Mouse (Mus musculus) lung, postnatal 36 days (tissue): ENCODE results near the gene Ncapg2.

ENCODE experiments used
- DNase-seq: peaks from one replicate; pipeline ENCODE4 v3.0.0; 2022; ENCODE audit warnings: mixed read lengths

Ncapg2 gene

DNA sequence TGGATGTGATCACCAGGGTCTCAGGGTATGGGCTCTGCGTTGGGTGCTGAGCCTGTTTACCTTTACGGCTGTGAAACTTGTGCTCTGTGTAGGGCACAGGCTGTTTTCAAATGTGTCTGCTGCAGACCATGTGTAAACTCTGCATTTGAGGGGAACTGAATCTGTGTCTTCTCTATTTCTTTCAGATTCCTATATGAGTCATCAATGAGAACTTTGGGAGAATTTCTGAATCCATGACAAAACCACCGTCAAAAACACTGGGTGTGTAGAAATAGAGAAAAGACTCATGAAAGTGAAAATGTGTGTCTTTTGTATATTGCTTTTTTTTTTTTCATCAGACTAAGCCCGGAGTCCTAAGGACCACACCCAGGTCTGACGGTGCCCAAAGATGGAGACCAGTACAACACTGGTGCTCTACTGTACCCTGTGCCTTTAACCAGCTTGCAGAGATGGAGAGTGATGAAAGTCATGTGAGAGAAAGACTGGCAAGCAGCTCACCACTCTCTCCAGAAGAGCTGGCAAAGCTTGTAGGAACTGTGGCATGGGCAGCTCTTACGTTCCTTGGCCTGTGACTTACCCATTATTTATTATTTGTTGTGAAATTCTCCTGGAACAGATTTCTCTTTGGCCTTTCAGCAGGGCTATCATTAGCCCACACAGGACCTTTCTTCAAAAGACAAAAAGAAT is 55.3 kb downstream of the Ncapg2 start:
- DNase-seq, result no peak

DNA sequence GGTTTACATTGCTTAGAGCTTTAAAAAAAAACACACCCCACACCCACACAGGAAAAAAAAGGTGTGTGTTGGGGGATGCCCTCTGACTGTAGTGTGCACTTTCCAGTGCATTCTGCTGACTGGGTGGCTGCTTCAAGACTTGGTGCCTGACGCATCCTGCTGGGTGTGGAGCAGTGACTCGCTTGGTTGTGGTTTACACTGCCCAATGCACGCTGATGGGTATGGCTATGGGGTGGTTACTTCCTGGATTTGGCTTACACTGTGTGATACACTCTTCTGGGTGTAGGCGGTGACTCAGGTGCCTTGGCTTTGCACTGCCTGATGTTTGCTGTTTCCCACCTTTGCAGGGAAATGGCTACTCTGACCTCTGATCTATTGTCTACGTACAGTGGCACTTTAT is 61.8 kb downstream of the Ncapg2 start:
- no peak for DNase-seq

DNA sequence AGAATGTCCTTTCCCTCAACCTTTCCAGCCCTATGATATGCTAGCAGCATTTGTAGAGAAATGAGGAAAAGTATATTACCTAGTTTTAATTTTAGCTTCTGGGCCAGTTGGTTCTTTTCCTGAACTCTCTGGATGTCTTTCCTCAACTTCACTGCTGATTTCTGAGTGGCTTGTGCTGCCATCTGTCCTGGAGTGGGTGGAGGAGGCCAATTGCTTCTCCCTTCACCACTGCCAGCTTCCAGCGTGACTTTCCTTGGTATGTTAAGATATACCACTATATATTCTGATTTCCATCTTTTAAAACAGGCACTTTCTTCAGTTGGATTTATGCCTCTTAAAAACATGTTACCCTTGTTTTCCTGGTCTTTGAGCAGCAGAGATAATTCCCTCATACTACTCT is 63.1 kb downstream of the Ncapg2 start:
- DNase-seq, result no peak

DNA sequence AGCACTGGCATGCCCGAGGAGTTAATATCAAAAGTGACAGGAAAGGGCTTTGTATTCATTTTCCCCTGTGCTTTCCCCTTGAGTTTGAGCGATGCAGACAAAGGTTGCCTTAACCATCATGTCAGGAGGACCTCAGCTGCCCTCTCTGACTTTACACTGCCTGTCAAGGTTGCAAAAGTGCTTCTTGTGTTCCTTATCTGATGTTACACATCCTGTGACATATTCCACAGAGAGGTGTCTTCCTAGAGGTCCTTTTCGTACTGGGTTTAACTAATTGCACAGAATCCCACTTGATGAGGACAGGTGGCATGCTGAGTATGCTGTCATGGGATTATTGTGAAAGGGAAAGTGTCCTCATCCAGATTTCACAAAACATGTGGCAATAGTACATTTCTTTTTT is 63.9 kb downstream of the Ncapg2 start:
- no peak for DNase-seq

DNA sequence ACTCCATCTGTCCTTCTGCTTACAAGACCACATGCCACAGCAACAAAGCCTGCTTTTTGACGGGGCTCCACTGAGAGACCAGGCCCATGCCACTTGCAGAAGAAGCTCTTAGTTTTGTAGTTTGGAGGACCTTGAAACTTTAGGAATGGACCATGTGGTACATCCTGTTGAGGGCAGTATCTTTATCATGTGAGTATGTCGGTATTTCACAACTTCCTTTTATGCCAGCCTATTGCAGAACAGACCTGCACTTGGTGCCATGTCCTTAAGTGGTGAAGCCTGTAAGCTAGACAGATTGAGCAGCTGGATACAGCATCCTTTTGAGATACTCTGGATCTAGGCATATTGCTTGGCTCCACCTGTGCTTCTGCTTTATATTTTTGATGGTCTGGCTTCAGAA is 68.1 kb downstream of the Ncapg2 start:
- no peak for DNase-seq

DNA sequence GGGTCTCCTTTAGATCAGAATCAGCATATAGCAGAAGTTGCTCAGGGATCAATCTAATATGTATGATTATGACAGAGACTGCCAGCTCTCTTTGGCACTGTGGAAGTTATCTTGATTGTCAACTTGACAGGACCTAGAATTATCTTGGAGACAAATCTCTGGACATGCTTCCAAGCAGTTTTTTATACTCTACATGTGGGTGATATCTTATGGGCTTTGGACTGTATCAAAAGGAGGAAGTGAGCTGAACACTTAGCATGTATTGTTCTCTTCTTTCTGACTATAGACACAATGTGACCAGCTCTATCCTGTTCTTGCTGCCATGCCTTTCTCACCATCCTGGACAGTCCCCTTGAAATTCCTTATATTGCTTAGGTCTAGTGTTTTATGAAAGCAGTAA is 68.6 kb downstream of the Ncapg2 start:
- DNase-seq, result no peak

DNA sequence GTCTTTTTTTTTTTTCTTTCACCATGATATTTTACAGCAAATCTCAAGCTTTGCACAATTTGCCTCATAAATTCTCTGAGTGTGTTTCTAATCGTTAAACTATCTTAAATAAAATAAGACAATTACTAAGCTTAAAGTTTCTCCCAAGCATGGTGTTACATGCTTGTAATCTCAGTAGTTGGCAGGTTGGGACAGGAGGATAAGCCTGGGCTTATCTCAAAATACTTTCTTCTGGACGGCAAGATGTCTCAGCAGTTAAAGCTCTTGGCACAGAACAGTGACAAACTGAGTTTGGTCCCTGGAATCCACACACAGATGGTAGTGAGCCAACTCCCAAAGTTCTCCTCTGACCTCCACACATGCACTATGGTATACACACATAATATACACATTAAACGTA is 69.5 kb downstream of the Ncapg2 start:
- DNase-seq, result no peak

DNA sequence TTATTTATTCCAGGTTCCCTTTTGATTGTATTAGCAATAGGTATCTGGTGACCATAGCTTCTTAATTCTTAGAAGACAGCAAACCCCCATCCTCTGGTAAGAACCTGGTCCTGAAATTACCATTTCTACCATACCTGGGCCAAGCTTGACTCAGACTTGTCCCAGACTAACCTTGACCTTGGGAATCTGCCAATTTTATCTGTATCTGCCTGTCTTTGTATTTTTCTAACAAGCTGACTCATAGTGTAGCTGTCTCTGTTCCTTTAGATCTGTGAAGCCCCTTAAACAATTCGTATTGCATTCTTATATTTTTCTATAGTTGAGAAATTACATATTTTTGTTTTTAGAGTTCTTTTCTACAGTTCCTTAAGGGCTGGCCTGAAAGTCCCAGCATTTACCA is 73.6 kb downstream of the Ncapg2 start:
- DNase-seq, result no peak

DNA sequence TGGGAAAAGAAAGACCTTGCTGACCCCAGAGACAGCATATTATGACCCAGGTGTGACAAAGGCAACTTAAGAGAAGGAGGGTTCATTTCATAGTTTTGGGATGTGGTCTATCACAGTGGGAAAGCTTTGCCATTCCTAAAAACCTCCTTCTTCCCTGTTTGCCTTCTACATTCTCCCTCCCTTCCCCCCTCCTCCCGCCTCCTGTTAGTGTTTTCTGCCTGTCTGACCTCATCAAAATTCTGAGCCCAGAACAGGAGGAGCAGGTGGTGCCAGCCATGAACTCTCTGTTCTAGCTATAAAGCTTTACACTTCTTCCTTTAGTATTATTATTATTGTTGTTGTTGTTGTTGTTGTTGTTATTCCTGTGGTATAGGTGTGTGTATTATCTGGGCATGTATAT is 76.7 kb downstream of the Ncapg2 start:
- DNase-seq, result no peak

DNA sequence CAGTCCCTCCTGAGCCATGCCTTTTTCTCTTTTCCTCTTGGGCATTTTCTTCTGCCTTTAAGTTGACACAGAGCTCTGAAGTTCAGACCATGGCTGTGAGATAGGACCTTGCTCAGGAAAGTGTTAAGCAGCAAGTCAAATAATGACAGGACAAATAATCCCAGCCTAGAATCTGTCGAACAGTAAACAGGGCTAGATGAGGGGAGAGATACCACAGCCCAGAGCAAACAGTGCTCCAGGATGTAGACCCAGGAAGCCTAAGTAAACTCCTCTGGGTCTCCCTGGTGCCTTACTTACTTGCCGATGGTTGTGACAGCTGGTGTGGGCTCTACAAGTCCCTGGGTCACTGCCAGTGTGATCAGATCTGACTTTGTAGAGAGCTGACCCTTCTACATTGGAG is 78.4 kb downstream of the Ncapg2 start:
- no peak for DNase-seq

DNA sequence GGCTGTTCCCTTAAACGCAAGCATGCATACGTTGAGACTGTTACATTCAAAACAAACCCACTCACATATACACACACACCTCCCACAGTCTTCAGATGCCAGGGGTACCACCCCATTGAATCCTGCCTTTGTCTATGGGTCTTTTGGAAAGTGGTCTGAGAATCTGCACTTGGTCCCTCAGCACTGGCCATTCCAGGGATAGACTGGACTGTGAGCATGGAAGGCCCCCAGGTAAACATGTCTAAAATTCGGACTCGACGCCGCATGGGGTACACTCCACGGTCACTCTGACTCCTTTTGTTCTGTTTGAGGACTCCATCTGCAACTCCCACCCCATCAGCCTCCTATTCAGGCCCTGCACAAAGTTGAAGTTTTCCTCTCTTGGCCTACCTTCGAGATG is 79.8 kb downstream of the Ncapg2 start:
- DNase-seq, result no peak

DNA sequence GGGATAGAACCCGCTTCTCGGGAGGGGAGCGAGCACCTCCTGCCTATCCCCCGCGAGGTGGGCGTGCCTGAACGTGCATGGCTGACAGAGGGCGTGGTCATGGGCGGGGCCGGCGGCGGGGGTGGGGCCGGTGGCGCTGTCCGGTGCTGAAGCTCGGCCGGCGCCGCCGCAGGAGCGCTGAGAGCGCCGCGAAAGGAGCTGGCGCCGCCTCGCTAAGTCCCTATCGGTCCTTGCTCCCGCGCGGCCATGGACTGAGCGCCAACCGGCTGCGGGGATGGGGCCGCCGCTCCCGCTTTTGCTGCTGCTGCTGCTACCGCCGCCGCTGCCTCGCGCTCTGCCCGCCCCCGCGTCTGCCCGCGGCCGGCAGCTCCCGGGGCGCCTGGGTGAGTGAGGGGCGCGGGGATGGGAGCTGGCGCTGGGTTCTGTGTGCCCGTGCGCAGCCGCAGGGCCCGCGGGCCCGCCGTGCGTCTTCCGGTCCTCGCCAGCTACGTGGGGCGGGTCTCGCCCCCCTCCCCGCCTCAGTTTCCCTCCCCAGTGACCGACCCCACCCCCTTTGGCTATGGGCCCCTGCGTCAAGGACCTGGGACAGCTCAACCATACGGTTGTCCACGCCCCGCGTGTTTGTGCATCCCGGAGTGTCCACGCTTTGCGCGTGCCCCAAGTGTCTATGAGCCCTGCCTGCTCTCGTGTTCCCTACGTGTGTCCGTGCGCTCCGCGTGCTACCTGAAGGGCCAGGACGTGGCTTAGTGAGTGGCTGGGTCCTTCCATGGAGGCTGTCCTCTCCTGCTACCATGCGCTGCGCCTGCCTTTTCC is 80.6 kb downstream of the Ncapg2 start, which contains the start of gene Ptprn2:
Ptprn2 (plus strand) TSS at position 130 of the 813 bp plus-strand sequence.
- peak; percentile 35 for DNase-seq

DNA sequence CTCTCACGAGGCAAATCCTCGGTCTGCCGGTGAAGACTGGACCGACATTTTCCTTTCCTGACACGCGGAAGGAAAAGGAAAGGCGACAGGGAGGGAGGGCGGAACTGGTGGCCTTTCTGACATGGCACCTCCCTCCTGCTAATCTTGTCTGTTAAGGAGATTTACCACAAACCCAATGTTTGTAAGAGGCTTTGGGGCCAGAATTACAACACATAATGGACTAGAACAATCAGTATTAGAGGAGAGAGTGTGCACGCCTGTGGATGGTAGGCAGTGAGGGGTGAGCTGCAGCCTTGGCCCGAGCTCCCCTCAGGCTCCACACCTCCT is 81.2 kb downstream of the Ncapg2 start:
- DNase-seq, result no peak

DNA sequence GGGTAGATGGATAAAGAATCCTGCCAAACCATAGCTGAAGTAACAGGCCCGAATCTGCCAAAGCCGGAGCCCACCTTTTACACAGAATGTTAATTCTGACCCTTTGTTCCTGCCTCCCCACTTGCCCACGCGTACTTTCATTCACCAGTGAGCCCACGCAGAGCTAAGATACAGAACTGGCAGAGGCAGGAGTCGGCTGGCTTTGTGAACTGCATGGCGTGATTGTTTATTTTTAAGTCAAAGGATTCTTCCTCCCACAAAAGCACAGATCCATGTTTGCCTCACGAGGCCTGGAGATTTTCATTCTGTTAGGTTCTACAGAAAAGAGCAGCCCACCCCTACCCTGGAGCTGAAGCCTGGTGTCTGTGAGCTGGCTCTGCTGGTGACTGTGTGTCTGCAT is 83.6 kb downstream of the Ncapg2 start:
- no peak for DNase-seq

DNA sequence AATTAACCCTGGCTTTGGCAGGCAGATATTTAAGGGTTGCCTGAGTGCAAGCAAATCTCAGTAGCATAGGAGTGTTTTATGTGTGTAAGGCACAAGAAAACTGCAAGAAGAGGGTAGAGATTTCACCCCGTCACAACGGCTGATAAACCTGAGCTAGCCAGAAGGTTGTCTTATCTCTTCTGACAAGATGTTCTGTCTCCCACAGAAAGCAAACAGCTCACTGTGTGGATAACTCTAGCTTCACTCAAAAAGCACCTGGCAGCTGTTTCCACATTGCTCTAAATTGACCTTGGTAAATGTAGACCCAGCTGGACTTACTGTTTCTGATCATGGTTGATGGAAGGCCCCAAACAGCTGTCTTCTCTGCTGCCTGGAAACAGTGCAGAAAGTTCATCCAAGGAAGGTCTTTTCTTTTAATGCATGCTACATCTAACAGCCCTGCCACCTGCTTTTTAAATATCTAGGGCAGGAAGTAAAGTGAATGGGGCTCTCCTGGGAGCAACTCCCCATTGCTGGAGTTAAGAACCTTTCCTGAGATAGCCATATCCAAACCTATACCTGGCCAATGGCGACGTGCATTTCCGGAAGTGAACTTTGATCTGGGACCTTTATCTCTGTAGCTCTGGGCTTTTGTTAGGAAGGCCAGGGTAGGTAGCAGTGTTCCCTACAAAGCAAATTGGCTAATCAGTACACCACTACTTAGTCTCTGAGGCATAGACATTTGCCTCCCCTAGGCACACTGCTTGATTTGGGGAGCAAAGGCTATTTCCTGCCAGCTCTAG is 85.6 kb downstream of the Ncapg2 start:
- DNase-seq, result no peak

DNA sequence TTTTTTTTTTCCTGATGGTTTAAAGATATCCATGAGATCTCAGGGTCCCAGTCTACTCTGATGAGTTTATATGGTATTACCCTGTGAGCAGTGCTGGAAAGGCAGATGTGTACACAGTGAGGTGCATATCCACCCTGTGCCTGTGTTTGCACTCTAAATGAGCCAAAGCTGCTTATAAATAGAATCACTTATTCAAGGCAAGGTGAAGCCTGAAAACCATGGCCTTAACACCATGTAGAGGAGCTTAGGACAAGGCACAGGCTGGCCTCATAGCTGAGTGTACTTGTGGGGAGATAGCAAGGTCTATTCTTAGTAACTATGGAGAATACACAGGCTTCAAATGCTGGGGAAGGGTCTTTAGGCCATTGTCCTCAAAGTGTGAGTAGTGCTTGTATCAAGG is 93.5 kb downstream of the Ncapg2 start:
- DNase-seq, result no peak

DNA sequence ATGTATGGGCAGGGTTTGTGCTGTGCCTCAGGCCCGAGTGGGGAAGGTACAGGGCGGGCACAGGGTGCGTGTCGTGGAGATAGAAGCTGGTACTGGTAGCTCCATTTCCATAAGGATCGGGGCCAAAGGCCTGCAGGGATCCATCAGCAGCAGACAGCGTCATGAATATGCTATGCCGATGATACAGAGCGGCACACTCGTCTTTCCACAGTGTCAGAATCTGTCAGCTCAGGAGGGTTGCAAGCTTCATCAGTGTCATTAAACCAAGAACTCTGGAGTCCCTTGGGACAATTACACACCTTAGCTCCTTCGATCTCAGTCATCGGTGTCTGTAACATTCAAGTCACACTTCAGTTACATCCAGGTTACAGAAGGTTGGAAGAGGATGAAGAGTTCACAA is 95.5 kb downstream of the Ncapg2 start:
- DNase-seq, result no peak

DNA sequence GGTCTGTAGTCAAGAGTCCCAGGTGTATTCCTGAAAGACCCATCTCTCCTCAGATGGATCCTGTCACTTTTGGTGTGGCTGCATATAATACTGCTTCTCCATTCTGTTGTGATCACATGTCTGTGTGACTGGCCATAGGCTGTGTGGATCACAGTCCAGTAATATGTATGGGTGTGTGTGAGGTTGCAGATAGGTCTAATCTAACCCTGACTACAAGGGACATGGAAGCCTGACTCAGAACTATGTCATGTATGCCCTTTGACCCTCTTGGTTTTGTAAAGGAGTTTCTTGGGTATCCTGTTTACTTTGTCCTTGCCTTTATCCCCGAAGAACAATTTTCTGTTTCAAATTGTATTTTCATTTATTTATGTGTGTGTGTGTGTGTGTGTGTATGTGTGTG is 107.3 kb downstream of the Ncapg2 start:
- no peak for DNase-seq
